In genomic region chr14:113669386-113669785, GRCm38 (mm10) we compare ENCODE assay signal across 25 mouse cellular contexts.
DNase-seq lines count a peak whose midpoint lies in the region; ATAC-seq lines count a peak whose summit lies in the region.
"Had no signal": no experiment of that assay in that cellular context is flagged by ENCODE, and none has a peak within 500 bp of the region (broad histone marks: within the 10 kb centered on the region; RNA-seq: fewer than 3 reads in every experiment).

No protein-coding gene starts in this region.

- peak; percentile 14 for DNase-seq in embryo, embryonic 11 days
- DNase-seq in embryo, embryonic 10 days (ENCODE audit: low spot score), result no peak
- no peak for DNase-seq in limb, embryonic 10.5 days (ENCODE audit: low spot score)
- DNase-seq in embryonic facial prominence, embryonic 14.5 days (ENCODE audit: low spot score), result peak; percentile 40
- DNase-seq in right cerebral cortex, adult 2 months (ENCODE audit: low spot score in 2 of 2), result no peak
- DNase-seq: adrenal gland, adult 2 months; adrenal gland, postnatal 10 days; adrenal gland, postnatal 25 days; B cell, adult 2 months; cerebellum, adult 11 months; cerebellum, adult 18-20 months; cerebellum, adult 8-10 months; cerebellum, adult 9-11 months; cerebellum, postnatal 14 days; cerebellum, postnatal 36 days; forebrain, postnatal 0 days had no signal

- no peak overlapping the region for H3K4me3 ChIP-seq in limb, embryonic 13.5 days
- no peak overlapping the region for H3K4me3 ChIP-seq in limb, embryonic 10.5 days
- H3K4me3 ChIP-seq in embryonic facial prominence, embryonic 14.5 days (ENCODE audit: low read depth, low read length), result no peak overlapping the region
- H3K4me3 ChIP-seq: embryonic facial prominence, embryonic 13.5 days; forebrain, embryonic 13.5 days; forebrain, embryonic 15.5 days had no signal

- H3K27me3 ChIP-seq in limb, embryonic 13.5 days, result no peaks in the 10 kb centered on the region
- no peaks in the 10 kb centered on the region for H3K27me3 ChIP-seq in limb, embryonic 10.5 days (ENCODE audit: low read depth, poor library complexity, severe bottlenecking)
- H3K27me3 ChIP-seq in embryonic facial prominence, embryonic 14.5 days (replicated peaks; ENCODE audit: control insufficient read depth, insufficient read depth, low read length), result no peaks in the 10 kb centered on the region
- H3K27me3 ChIP-seq: CH12.LX; embryonic facial prominence, embryonic 13.5 days; forebrain, embryonic 13.5 days; forebrain, embryonic 15.5 days; Patski had no signal

- H3K9me3 ChIP-seq in limb, embryonic 13.5 days, result no peaks in the 10 kb centered on the region
- no peaks in the 10 kb centered on the region for H3K9me3 ChIP-seq in limb, embryonic 10.5 days (replicated peaks)
- H3K9me3 ChIP-seq in embryonic facial prominence, embryonic 14.5 days (ENCODE audit: control insufficient read depth, low read length), result no peaks in the 10 kb centered on the region
- H3K9me3 ChIP-seq: embryonic facial prominence, embryonic 13.5 days; forebrain, embryonic 13.5 days; forebrain, embryonic 15.5 days had no signal

- 69% methylated on average over 2 of the region's 2 CpGs for WGBS in limb, embryonic 13.5 days
- 95% methylated on average over 2 of the region's 2 CpGs for WGBS in limb, embryonic 10.5 days
- 42% methylated on average over 2 of the region's 2 CpGs for WGBS in embryonic facial prominence, embryonic 14.5 days

- no peaks in the 10 kb centered on the region for H3K36me3 ChIP-seq in limb, embryonic 13.5 days
- H3K36me3 ChIP-seq in limb, embryonic 10.5 days, result no peaks in the 10 kb centered on the region
- H3K36me3 ChIP-seq in embryonic facial prominence, embryonic 14.5 days (ENCODE audit: control insufficient read depth, insufficient read depth, low read length), result no peaks in the 10 kb centered on the region
- H3K36me3 ChIP-seq: embryonic facial prominence, embryonic 13.5 days; forebrain, embryonic 15.5 days; G1E had no signal

- no peak overlapping the region for H3K27ac ChIP-seq in limb, embryonic 13.5 days
- no peak overlapping the region for H3K27ac ChIP-seq in limb, embryonic 10.5 days
- no peak overlapping the region for H3K27ac ChIP-seq in embryonic facial prominence, embryonic 14.5 days (replicated peaks; ENCODE audit: low read depth, low read length)
- H3K27ac ChIP-seq: embryonic facial prominence, embryonic 13.5 days; forebrain, embryonic 13.5 days; forebrain, embryonic 15.5 days had no signal

- H3K4me1 ChIP-seq in limb, embryonic 13.5 days, result no peaks in the 10 kb centered on the region
- no peaks in the 10 kb centered on the region for H3K4me1 ChIP-seq in limb, embryonic 10.5 days
- H3K4me1 ChIP-seq in embryonic facial prominence, embryonic 14.5 days (ENCODE audit: control insufficient read depth, insufficient read depth, low read length), result no peaks in the 10 kb centered on the region
- H3K4me1 ChIP-seq: embryonic facial prominence, embryonic 13.5 days; forebrain, embryonic 13.5 days; forebrain, embryonic 15.5 days had no signal

- ATAC-seq in limb, embryonic 13.5 days (ENCODE audit: low FRiP score, low read depth), result peak; percentile 82
- ATAC-seq in embryonic facial prominence, embryonic 14.5 days (ENCODE audit: low read depth), result no peak
- ATAC-seq: activated CD4-positive, CD25-positive, alpha-beta regulatory T cell, adult 4 months; CD4-positive, CD25-positive, alpha-beta regulatory T cell, adult 4 months; forebrain, embryonic 13.5 days; forebrain, embryonic 15.5 days; forebrain, postnatal 0 days; Patski had no signal

- H3K9ac ChIP-seq in limb, embryonic 13.5 days, result no peak overlapping the region
- no peak overlapping the region for H3K9ac ChIP-seq in embryonic facial prominence, embryonic 14.5 days (ENCODE audit: low read depth, low read length)
- H3K9ac ChIP-seq: embryonic facial prominence, embryonic 13.5 days; forebrain, embryonic 13.5 days; forebrain, embryonic 15.5 days; forebrain, postnatal 0 days had no signal

- no peak overlapping the region for H3K4me2 ChIP-seq in limb, embryonic 13.5 days (replicated peaks)
- H3K4me2 ChIP-seq in embryonic facial prominence, embryonic 14.5 days (ENCODE audit: low read depth, low read length), result no peak overlapping the region
- H3K4me2 ChIP-seq: embryonic facial prominence, embryonic 13.5 days; forebrain, embryonic 13.5 days; forebrain, embryonic 15.5 days had no signal

Comparison
In these comparisons a context has a peak if more than half of its experiments do, and no peak if none do; other contexts are left out.
1. DNase-seq: peak in embryo, embryonic 11 days (single experiment) and embryonic facial prominence, embryonic 14.5 days (single experiment); none in embryo, embryonic 10 days (single experiment), limb, embryonic 10.5 days (single experiment) and right cerebral cortex, adult 2 months (0 of 2).